Mouse (Mus musculus) liver, embryonic 13.5 days (tissue): ENCODE measurements around the gene Fgfrl1. TPM values are rescaled to one million over a fixed set of nuclear protein-coding genes. Genes with fewer than 3 reads are reported as not detected.

ENCODE experiments used
- ATAC-seq: fragments of 200-750 bp; cut with Nextera tagmentation; 2 replicates; pipeline ENCODE4 v1.8.0; 2017; ENCODE audit warnings: low read depth, mild to moderate bottlenecking, moderate number of reproducible peaks, moderate library complexity
- DNase-seq: peaks from one replicate; pipeline ENCODE4 v3.0.0; 2022
- H3K27ac ChIP-seq: fragments of 300-500 bp; sonication (generic); 2 replicates; pipeline ENCODE4 v1.5.1; 2015; ENCODE audit warnings: moderate library complexity, mild to moderate bottlenecking, inconsistent platforms
- H3K27me3 ChIP-seq: fragments of 300-500 bp; sonication (generic); 2 replicates; pipeline ENCODE4 v1.6.1; 2015; ENCODE audit warnings: mild to moderate bottlenecking, inconsistent platforms
- H3K36me3 ChIP-seq: fragments of 300-500 bp; sonication (generic); 2 replicates; pipeline ENCODE4 v1.6.1; 2015; ENCODE audit warnings: mild to moderate bottlenecking, inconsistent platforms
- H3K4me1 ChIP-seq: fragments of 300-500 bp; sonication (generic); replicated peaks from 2 replicates; pipeline ENCODE4 v1.6.1; 2015; ENCODE audit warnings: inconsistent platforms
- H3K4me2 ChIP-seq: fragments of 300-500 bp; sonication (generic); 2 replicates; pipeline ENCODE4 v1.6.1; 2015; ENCODE audit warnings: inconsistent platforms, mild to moderate bottlenecking, moderate library complexity
- H3K4me3 ChIP-seq: fragments of 300-500 bp; sonication (generic); replicated peaks from 2 replicates; pipeline ENCODE4 v1.5.1; 2015; ENCODE audit warnings: mild to moderate bottlenecking, inconsistent platforms
- H3K9ac ChIP-seq: fragments of 300-500 bp; sonication (generic); 2 replicates; pipeline ENCODE4 v1.6.1; 2015; ENCODE audit warnings: mild to moderate bottlenecking, inconsistent platforms
- H3K9me3 ChIP-seq: fragments of 300-500 bp; sonication (generic); replicated peaks from 2 replicates; pipeline ENCODE4 v1.6.1; 2016; ENCODE audit warnings: inconsistent platforms
- WGBS: fragments of 180-500 bp; shearing (Covaris S2); methylation state at CpG from one replicate; pipeline ENCODE4 v1.1.7; 2015; ENCODE audit not compliant: insufficient replicate concordance; 5-methylcytosine and 5-hydroxymethylcytosine counted together
- polyA plus RNA-seq: library from polyadenylated mRNA; unstranded; fragments of >200 nt; fragmentation: Nextera tagmentation; extraction: Ambion mirVana; gene quantifications from 2 replicates; pipeline ENCODE4 v1.2.1, GENCODE M21; 2015

The Fgfrl1 gene
- polyA plus RNA-seq, 1 experiment from 2014 or later = 8.8 TPM

- Histone ChIP-seq H3K9me3 (no peaks in the 10 kb centered on the region), H3K27me3 (no peaks in the 10 kb centered on the region), H3K9ac (no peak overlapping the region), H3K4me3 (no peak overlapping the region), H3K4me1 (peaks cover 63% of the 10 kb centered on the region), H3K27ac (no peak overlapping the region), H3K4me2 (no peak overlapping the region), H3K36me3 (no peaks in the 10 kb centered on the region)
- ATAC-seq = no peak
- WGBS = 36% methylated on average over 3 of the region's 3 CpGs
- DNase-seq = no peak
Measured at GRCm38 (mm10) chr5:108679909-108680308, 12.3 kb upstream of the Fgfrl1 start.

GRCm38 (mm10) chr5:108680871-108681270 lies 11.3 kb upstream of the Fgfrl1 start:
- DNase-seq = no peak

GRCm38 (mm10) chr5:108689091-108689490 lies 3.1 kb upstream of the Fgfrl1 start:
- DNase-seq = no peak
- H3K4me2 ChIP-seq = no peak overlapping the region
- no peak overlapping the region for H3K4me3 ChIP-seq
- H3K4me1 ChIP-seq = peaks cover 23% of the 10 kb centered on the region
- H3K27ac ChIP-seq = no peak overlapping the region
- H3K9me3 ChIP-seq = no peaks in the 10 kb centered on the region
- H3K9ac ChIP-seq = no peak overlapping the region
- no peaks in the 10 kb centered on the region for H3K36me3 ChIP-seq
- H3K27me3 ChIP-seq = peaks cover 8% of the 10 kb centered on the region; the same call in 1 of the 2 replicates
- WGBS = 70% methylated on average over 5 of the region's 5 CpGs
- no peak for ATAC-seq

More at GRCm38 (mm10) chr5:108680871-108681270, 11.3 kb upstream of the Fgfrl1 start:
- no peak for ATAC-seq
- no peaks in the 10 kb centered on the region for H3K27me3 ChIP-seq
- no peak overlapping the region for H3K4me3 ChIP-seq
- no peak overlapping the region for H3K4me2 ChIP-seq
- H3K27ac ChIP-seq = no peak overlapping the region; the same call in 1 of the 2 replicates
- no peaks in the 10 kb centered on the region for H3K36me3 ChIP-seq
- H3K4me1 ChIP-seq = peaks cover 53% of the 10 kb centered on the region
- 85% methylated on average over 6 of the region's 6 CpGs for WGBS
- H3K9me3 ChIP-seq = no peaks in the 10 kb centered on the region
- no peak overlapping the region for H3K9ac ChIP-seq

GRCm38 (mm10) chr5:108691152-108691551 lies 1.0 kb upstream of the Fgfrl1 start:
- Histone ChIP-seq H3K4me1 (peaks cover 39% of the 10 kb centered on the region), H3K27ac (no peak overlapping the region), H3K9me3 (no peaks in the 10 kb centered on the region), H3K27me3 (peaks cover 8% of the 10 kb centered on the region; the same call in 1 of the 2 replicates), H3K4me2 (0 out of 2 replicates have a peak overlapping the region, but pooled peaks have one; percentile 99), H3K36me3 (no peaks in the 10 kb centered on the region), H3K9ac (no peak overlapping the region), H3K4me3 (no peak overlapping the region)
- 52% methylated on average over 4 of the region's 4 CpGs for WGBS
- DNase-seq (no peak), ATAC-seq (no peak)

GRCm38 (mm10) chr5:108693872-108694288 lies 1.7 kb downstream of the Fgfrl1 start:
- peak overlapping the region; percentile 76 for H3K27ac ChIP-seq
- peak overlapping the region; percentile 90 for H3K4me3 ChIP-seq
- WGBS = under 1% methylated on average over 43 of the region's 43 CpGs
- H3K36me3 ChIP-seq = no peaks in the 10 kb centered on the region
- peak overlapping the region; percentile 89 for H3K9ac ChIP-seq
- peak; percentile 94 for ATAC-seq
- H3K4me1 ChIP-seq = peaks cover 64% of the 10 kb centered on the region
- H3K4me2 ChIP-seq = peak overlapping the region; percentile 99
- peaks cover 5% of the 10 kb centered on the region; the same call in 1 of the 2 replicates for H3K27me3 ChIP-seq
- no peaks in the 10 kb centered on the region for H3K9me3 ChIP-seq
- peak; percentile 84 for DNase-seq

- 1% methylated on average over 84 of the region's 99 CpGs for WGBS
- ATAC-seq (peak; percentile 52), DNase-seq (peak; percentile 61)
- no peaks in the 10 kb centered on the region for H3K9me3 ChIP-seq
- peak overlapping the region; percentile 76 for H3K27ac ChIP-seq
- peaks cover 71% of the 10 kb centered on the region for H3K4me1 ChIP-seq
- peak overlapping the region; percentile 90 for H3K4me3 ChIP-seq
- H3K9ac ChIP-seq = peak overlapping the region; percentile 89
- no peaks in the 10 kb centered on the region for H3K36me3 ChIP-seq
- peaks cover 5% of the 10 kb centered on the region; the same call in 1 of the 2 replicates for H3K27me3 ChIP-seq
- peak overlapping the region; percentile 99 for H3K4me2 ChIP-seq
Measured at GRCm38 (mm10) chr5:108694352-108695261, 2.4 kb downstream of the Fgfrl1 start.

- Histone ChIP-seq H3K4me2 (peak overlapping the region; percentile 99), H3K9ac (no peak overlapping the region), H3K4me1 (peaks cover 84% of the 10 kb centered on the region), H3K4me3 (no peak overlapping the region), H3K36me3 (no peaks in the 10 kb centered on the region), H3K27me3 (peaks cover 5% of the 10 kb centered on the region; the same call in 1 of the 2 replicates), H3K27ac (peak overlapping the region; percentile 76; the same call in 1 of the 2 replicates), H3K9me3 (no peaks in the 10 kb centered on the region)
- no peak for ATAC-seq
- WGBS = 90% methylated on average over 12 of the region's 12 CpGs
- DNase-seq = no peak
Measured at GRCm38 (mm10) chr5:108695861-108696260, 3.7 kb downstream of the Fgfrl1 start.

GRCm38 (mm10) chr5:108696542-108696941 lies 4.4 kb downstream of the Fgfrl1 start:
- DNase-seq = no peak
- H3K4me1 ChIP-seq = peaks cover 87% of the 10 kb centered on the region
- H3K9me3 ChIP-seq = no peaks in the 10 kb centered on the region
- 68% methylated on average over 3 of the region's 3 CpGs for WGBS
- H3K4me3 ChIP-seq = no peak overlapping the region
- H3K36me3 ChIP-seq = no peaks in the 10 kb centered on the region
- H3K27ac ChIP-seq = no peak overlapping the region
- no peak for ATAC-seq
- peaks cover 5% of the 10 kb centered on the region; the same call in 1 of the 2 replicates for H3K27me3 ChIP-seq
- no peak overlapping the region for H3K9ac ChIP-seq
- H3K4me2 ChIP-seq = no peak overlapping the region

- Histone ChIP-seq H3K4me3 (no peak overlapping the region), H3K9ac (no peak overlapping the region), H3K36me3 (no peaks in the 10 kb centered on the region), H3K9me3 (no peaks in the 10 kb centered on the region), H3K4me2 (no peak overlapping the region), H3K27me3 (peaks cover 5% of the 10 kb centered on the region; the same call in 1 of the 2 replicates), H3K27ac (no peak overlapping the region), H3K4me1 (peaks cover 86% of the 10 kb centered on the region)
- WGBS = 79% methylated on average over 4 of the region's 4 CpGs
- no peak for DNase-seq
- ATAC-seq = no peak
Measured at GRCm38 (mm10) chr5:108697341-108697753, 5.2 kb downstream of the Fgfrl1 start.

GRCm38 (mm10) chr5:108700346-108700745 lies 8.2 kb downstream of the Fgfrl1 start:
- H3K9ac ChIP-seq = no peak overlapping the region
- H3K4me1 ChIP-seq = peaks cover 82% of the 10 kb centered on the region
- H3K27ac ChIP-seq = peak overlapping the region; percentile 48; the same call in 1 of the 2 replicates
- no peak for DNase-seq
- 67% methylated on average over 3 of the region's 3 CpGs for WGBS
- no peak overlapping the region for H3K4me2 ChIP-seq
- H3K9me3 ChIP-seq = no peaks in the 10 kb centered on the region
- H3K27me3 ChIP-seq = no peaks in the 10 kb centered on the region
- peaks cover 16% of the 10 kb centered on the region for H3K36me3 ChIP-seq
- peak; percentile 34; the same call in 1 of the 2 replicates for ATAC-seq
- no peak overlapping the region for H3K4me3 ChIP-seq

GRCm38 (mm10) chr5:108701341-108702021 lies 9.3 kb downstream of the Fgfrl1 start:
- Histone ChIP-seq H3K9me3 (no peaks in the 10 kb centered on the region), H3K4me3 (no peak overlapping the region), H3K36me3 (peaks cover 27% of the 10 kb centered on the region), H3K4me1 (peaks cover 75% of the 10 kb centered on the region), H3K9ac (0 out of 2 replicates have a peak overlapping the region, but pooled peaks have one; percentile 15), H3K4me2 (no peak overlapping the region), H3K27me3 (no peaks in the 10 kb centered on the region), H3K27ac (peak overlapping the region; percentile 22; the same call in 1 of the 2 replicates)
- ATAC-seq (no peak), DNase-seq (no peak)
- WGBS = 77% methylated on average over 10 of the region's 10 CpGs
